Mouse (Mus musculus) ES-Bruce4 (cell line): ENCODE measurements around the gene Gm21976. TPM values are rescaled to one million over a fixed set of nuclear protein-coding genes. Genes with fewer than 3 reads are reported as not detected.

ENCODE experiments used
- H3K27ac ChIP-seq: 2 replicates; pipeline ENCODE4 v1.5.1; 2012; ENCODE audit warnings: low read length, inconsistent platforms; ENCODE audit not compliant: insufficient read depth
- H3K27me3 ChIP-seq: 2 replicates; pipeline ENCODE4 v1.6.1; 2012; ENCODE audit warnings: mild to moderate bottlenecking, low read length, inconsistent platforms; ENCODE audit not compliant: control insufficient read depth, poor library complexity, insufficient read depth, severe bottlenecking
- H3K36me3 ChIP-seq: 2 replicates; pipeline ENCODE4 v1.6.1; 2012; ENCODE audit warnings: inconsistent platforms, mild to moderate bottlenecking, low read length, moderate library complexity; ENCODE audit not compliant: control insufficient read depth, poor library complexity, insufficient read depth, severe bottlenecking
- H3K4me1 ChIP-seq: one replicate; pipeline ENCODE4 v1.8.1; 2011; ENCODE audit warnings: low read length; ENCODE audit not compliant: control insufficient read depth, insufficient read depth
- H3K4me3 ChIP-seq: 2 replicates; pipeline ENCODE4 v1.5.1; 2011; ENCODE audit warnings: low read depth, mild to moderate bottlenecking, low read length
- H3K9ac ChIP-seq: 2 replicates; pipeline ENCODE4 v1.6.1; 2012; ENCODE audit warnings: low read depth, mild to moderate bottlenecking, inconsistent platforms; ENCODE audit not compliant: poor library complexity, severe bottlenecking
- H3K9me3 ChIP-seq: replicated peaks from 2 replicates; pipeline ENCODE4 v1.6.1; 2012; ENCODE audit warnings: mild to moderate bottlenecking, low read length, inconsistent platforms; ENCODE audit not compliant: control insufficient read depth, poor library complexity, insufficient read depth, severe bottlenecking
- CTCF ChIP-seq: IDR thresholded peaks from one replicate; pipeline ENCODE4 v1.8.1; 2011; ENCODE audit warnings: low read depth, low read length
- EP300 ChIP-seq: IDR thresholded peaks from 2 replicates; pipeline ENCODE4 v1.6.1; 2011; ENCODE audit warnings: low read depth, low read length; ENCODE audit not compliant: insufficient read depth
- POLR2A ChIP-seq: IDR thresholded peaks from one replicate; pipeline ENCODE4 v1.8.1; 2011; ENCODE audit warnings: low read length; ENCODE audit not compliant: insufficient read depth
- polyA plus RNA-seq: library from polyadenylated mRNA; stranded (reverse); fragments of >200 nt; gene quantifications from 2 replicates; pipeline ENCODE4 v1.2.4, GENCODE M21; 2011; ENCODE audit warnings: low read depth; ENCODE audit not compliant: missing spikeins, insufficient read depth, insufficient read length

Gene Gm21976
- polyA plus RNA-seq, 1 experiment = not detected

- no peak overlapping the region for H3K4me3 ChIP-seq
- TF ChIP-seq CTCF (no peak), EP300 (no peak), POLR2A (no peak)
These were observed 34.9 kb upstream of the Gm21976 start for GRCm38 (mm10) chr13:98244571-98245350.

GRCm38 (mm10) chr13:98245386-98245785, 34.3 kb upstream of the Gm21976 start:
- Histone ChIP-seq H3K27ac (no peak overlapping the region), H3K9ac (no peak overlapping the region), H3K4me1 (no peaks in the 10 kb centered on the region), H3K36me3 (peaks cover 31% of the 10 kb centered on the region), H3K9me3 (no peaks in the 10 kb centered on the region), H3K27me3 (no peaks in the 10 kb centered on the region), H3K4me3 (no peak overlapping the region)
- TF ChIP-seq POLR2A (no peak), CTCF (no peak), EP300 (no peak)

More at GRCm38 (mm10) chr13:98244571-98245350, 34.9 kb upstream of the Gm21976 start:
- Histone ChIP-seq H3K36me3 (peaks cover 25% of the 10 kb centered on the region), H3K27ac (no peak overlapping the region), H3K9ac (no peak overlapping the region), H3K27me3 (no peaks in the 10 kb centered on the region), H3K9me3 (no peaks in the 10 kb centered on the region), H3K4me1 (no peaks in the 10 kb centered on the region)

DNA sequence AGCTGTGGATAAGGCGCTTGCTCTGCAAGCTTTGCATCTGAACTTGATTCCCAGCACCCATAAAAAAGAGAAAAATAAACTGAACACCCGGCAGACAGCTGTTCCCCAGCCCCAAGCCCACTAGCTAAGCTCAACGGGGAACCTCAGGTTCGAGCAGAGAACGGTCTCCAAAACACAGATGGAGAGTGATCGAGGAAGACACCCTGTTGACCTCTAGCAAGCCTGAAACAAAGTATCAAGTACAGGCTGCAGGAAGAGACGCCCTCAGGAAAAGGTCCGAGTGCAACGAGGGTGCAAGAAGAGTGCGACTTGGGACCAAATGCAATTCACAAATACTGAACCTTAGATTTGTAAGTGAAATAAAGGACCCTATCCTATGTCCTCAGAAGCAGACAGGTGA, 30.1 kb upstream of the Gm21976 start:
- no peaks in the 10 kb centered on the region for H3K4me1 ChIP-seq
- H3K9ac ChIP-seq = no peak overlapping the region
- TF ChIP-seq EP300 = no peak
- TF ChIP-seq CTCF = no peak
- TF ChIP-seq POLR2A = no peak
- H3K4me3 ChIP-seq = no peak overlapping the region
- no peaks in the 10 kb centered on the region for H3K9me3 ChIP-seq
- peaks cover 61% of the 10 kb centered on the region for H3K36me3 ChIP-seq
- H3K27ac ChIP-seq = no peak overlapping the region
- no peaks in the 10 kb centered on the region for H3K27me3 ChIP-seq

DNA sequence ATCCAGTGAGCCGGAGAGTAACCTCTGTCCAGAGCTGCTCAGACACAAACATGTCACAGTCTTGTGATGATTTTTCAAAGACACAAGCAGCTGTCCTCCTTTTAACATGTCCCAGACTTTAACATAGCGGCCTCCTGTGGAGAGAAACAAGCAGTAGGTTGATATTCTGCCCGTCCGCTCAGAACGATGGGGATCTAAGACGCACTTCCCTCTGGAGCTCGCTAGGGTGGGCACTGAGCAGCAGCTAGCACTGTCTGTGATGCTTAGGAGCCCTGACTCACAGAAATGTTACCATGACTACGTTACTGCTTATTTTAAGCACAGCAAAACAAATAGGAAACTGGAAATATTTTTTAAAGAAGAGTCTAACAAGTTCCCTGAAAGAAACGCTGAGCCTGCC, 24.8 kb upstream of the Gm21976 start:
- Histone ChIP-seq H3K27ac (no peak overlapping the region), H3K4me1 (no peaks in the 10 kb centered on the region)
- TF ChIP-seq POLR2A = no peak
- TF ChIP-seq EP300 = no peak

DNA sequence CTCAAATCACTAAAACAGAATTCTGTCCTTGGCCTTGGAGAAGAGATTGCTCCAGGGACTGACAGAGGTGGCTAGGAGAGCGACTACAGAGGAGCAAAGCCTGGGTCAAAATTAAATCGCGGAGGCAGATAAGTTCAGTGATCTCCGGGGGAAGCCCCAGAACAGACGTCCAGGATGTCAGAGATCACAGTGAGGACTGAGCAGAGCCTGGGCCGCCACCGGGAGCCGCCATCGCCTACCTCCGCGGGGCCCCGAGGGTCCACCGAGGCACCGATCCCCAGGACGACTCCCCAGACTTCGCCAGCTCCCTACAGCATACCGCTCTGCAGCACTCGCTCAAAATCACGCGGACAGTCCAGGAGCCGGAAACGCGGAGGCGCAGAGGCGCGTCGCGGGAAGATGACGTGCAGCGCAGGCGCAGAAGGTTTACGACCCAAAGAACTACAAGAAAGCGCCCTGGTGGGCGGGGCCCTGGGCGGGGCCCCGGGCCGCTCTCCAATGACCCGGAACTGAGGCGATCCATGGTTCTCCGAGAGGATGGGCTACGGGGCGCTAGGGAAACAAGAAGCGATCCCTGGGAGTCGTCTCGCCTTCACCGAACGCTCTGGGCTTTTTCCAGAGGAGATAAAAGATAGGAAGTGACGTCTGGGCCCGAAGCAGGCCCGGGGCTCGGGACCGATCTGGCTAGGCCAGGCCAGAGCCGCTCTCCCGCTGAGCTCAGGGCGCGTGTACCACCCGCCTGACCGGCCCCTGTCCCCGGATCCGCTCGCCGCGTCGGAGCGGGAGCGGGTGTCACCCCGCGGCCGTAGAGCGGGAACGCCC, 16.8 kb upstream of the Gm21976 start, which contains the start of the genes Utp15 and Ankra2:
TSS of gene Utp15 (minus strand) at position 406 of the 822 bp plus-strand sequence.
TSS of gene Ankra2 (plus strand) at position 439 of the 822 bp plus-strand sequence.
- Histone ChIP-seq H3K27me3 (no peaks in the 10 kb centered on the region), H3K36me3 (peaks cover 24% of the 10 kb centered on the region), H3K4me3 (peak within 1 kb of the TSS; percentile 98), H3K4me1 (no peaks in the 10 kb centered on the region), H3K27ac (no peak within 1 kb of the TSS), H3K9ac (peak within 1 kb of the TSS; percentile 78), H3K9me3 (no peaks in the 10 kb centered on the region)
- TF ChIP-seq CTCF = no peak
- no peak for TF ChIP-seq EP300
- TF ChIP-seq POLR2A = no peak

More for the DNA sequence above, 24.8 kb upstream of the Gm21976 start:
- H3K27me3 ChIP-seq = no peaks in the 10 kb centered on the region
- no peaks in the 10 kb centered on the region for H3K9me3 ChIP-seq
- H3K4me3 ChIP-seq = no peak overlapping the region
- peaks cover 64% of the 10 kb centered on the region for H3K36me3 ChIP-seq
- H3K9ac ChIP-seq = no peak overlapping the region
